Mouse (Mus musculus) CH12F3 (cell line): ENCODE results near the gene Thrb.
"Not testable (repeated sequence)": the region's sequence is repeated elsewhere in the genome, so short reads cannot be mapped to it uniquely, and the experiment has no call there.

Experiments
- in situ Hi-C: fragments of 300-500 bp; cut with MboI; formaldehyde crosslinking; loops from 2 replicates; pipeline ENCODE4 v1.14.3; 2020; ENCODE audit warnings: low sequenced_read_pairs

The Thrb gene

DNA sequence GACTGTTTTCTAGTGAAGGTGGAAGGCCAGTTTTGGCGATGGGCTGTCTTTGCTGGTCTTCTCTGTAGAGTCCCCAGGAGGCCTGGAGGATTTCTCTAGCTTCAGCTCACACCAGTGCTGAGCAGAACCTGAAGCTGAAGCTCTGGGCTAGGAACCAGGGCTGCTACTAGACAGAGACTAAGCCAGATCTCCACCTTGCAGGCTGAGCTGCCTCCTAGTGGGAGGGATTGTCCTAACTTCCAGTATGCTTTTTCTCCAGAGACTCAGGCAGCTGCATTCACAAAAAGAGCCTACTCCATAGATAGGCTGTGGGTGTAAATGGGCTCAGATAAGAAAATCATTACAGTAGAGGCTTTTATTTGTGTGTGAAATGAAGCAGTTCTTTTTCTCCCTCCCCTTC, 267.4 kb downstream of the Thrb start:
- in situ Hi-C loops, result no loop called here

DNA sequence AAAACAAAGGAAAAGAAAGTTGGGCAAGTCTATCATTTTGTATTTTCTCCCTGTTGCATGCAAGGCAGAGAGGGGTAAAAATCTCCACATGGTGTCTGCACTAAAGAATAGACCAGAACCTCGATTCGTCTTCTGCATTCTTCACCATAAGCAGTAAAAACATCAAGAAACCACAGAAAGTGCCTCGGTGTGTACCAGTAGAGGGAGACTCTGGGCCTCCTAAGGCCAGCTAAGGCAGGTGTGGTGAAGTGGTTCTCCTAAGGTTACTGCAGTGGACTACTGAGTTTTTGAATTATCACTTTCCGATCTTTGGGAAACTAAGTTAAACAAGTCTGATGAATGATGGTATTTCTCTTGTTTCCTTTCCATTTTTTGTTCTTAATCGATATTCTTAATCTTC, 269.5 kb downstream of the Thrb start:
- in situ Hi-C loops, result no loop called here

DNA sequence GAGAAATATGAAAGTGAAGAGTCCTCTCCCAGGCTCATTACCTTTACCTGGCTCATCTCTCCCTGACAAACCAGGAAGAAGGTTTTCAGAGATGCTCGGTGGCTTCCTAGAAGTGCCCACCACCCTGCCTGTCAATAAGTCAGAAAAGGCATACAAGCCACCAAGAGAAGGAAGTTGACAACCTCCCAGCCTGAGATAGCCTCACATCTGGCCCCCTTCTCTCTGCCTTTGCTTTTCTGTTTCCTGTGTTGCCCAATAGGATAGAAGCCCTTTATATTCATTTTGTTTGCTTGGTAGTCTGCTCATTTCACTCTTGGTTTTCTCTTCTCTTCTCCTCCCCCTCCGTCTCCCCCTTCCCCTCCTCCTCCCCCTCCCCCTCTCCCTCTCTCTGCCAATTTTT, 273.4 kb downstream of the Thrb start:
- in situ Hi-C loops, result no loop called here

DNA sequence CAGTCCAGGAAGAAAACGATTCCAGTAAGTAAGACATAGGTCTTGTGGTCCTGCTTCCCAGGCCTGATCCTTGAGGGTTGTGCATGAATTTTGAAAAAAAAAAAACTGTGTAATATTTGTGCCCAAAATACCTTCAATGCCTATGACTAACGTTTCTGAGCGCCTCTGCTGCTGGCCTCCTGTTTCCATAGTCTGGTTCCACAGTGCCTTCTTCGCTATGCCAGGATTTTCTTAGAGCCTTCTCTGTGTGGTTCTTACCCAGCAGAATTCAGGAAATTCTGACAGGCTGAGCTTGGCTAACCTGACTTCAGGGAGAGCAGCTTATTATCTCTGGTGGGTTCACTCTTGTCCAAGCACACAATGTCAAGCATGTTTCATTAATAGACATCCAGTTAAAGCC, 274.7 kb downstream of the Thrb start:
- in situ Hi-C loops, result not testable (repeated sequence)

DNA sequence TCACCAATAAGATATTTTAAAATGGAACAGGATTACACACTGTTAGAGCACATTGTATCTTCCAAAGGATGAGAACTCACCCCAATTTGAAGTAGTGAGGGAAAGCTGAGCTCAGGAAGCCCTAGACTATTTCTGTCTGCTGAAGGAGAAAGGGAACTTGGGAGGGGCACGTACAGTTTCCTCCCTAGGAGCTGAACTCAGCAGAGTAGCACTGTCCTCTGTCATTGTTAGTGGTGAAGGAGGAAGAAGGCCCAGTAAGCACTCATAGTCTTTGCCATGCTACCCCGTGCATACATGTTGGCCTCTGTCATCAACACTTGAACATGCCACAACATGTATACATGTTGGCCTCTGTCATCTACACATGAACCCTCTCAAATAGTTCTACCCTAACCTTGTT, 294.0 kb downstream of the Thrb start:
- in situ Hi-C loops, result loop anchor here (25.0 kb wide), 1 partner anchor 542 kb away; no protein-coding TSS in a partner anchor

DNA sequence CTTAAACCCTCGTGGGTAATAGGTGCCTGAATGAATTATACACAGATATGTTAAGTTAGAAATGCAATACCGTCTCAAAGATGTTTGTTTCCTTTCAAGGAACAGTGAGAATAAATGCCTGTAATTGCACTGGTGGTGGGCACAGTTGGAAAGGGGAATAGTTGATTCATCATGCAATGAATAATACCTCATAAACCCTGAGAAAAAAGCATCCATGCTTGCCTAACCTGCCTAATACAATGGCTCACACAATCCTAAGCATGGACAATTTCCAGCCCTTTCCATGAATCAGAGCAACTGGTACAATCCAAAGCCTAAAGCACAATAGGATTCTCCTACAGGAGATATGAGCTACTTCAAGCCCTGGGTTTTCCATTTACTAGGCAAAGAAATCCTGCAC, 299.8 kb downstream of the Thrb start:
- in situ Hi-C loops, result loop anchor here (25.0 kb wide), 1 partner anchor 548 kb away; no protein-coding TSS in a partner anchor

DNA sequence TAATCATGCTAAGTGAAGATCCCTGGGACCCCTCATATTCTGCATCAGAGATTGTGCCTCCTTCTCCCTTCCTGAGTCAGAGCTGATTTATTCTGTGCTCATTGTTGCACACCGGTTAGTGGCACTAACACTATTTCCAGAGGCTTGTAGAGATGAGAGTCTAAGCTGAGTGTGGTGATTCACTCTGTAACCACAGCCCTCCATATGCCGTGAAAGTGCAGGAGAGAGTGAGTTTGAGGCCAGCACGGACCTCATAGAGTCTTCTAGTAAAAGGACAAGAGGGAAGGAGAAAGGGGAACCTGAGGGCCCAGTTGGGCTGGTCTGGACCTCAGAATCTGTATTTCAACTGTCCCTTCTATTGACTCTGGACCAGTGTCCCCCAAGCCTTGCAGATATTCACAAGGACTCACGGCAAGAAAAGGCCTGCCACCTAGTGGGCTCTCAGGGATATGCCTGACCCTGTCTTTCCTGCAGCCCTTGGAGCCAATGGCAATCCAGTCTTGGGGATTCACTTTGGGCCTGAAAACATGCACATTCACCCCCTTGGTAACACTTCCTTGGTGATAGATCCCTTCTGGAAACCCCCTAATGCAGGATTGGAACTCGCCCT, 307.2 kb downstream of the Thrb start:
- in situ Hi-C loops, result loop anchor here (25.0 kb wide), 1 partner anchor 555 kb away; no protein-coding TSS in a partner anchor

DNA sequence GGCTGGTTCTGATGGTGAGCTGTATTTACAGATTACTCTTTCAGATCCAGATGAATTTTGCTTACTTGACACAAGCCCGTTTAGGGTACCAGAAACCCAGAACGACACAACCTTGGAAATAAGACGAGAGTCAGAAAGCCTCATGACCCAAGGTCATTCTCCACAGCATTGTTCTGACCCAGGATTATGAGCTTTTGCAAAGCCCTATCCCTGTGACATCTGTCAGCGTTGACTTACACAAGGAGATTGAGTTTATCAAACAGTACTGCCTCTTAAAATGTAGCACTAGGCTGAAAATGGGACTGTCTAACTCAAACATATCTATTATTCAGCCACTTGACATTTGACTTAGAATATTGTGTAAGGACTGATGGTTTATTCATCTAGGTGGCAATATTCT, 312.1 kb downstream of the Thrb start:
- in situ Hi-C loops, result loop anchor here (25.0 kb wide), 1 partner anchor 560 kb away; no protein-coding TSS in a partner anchor

DNA sequence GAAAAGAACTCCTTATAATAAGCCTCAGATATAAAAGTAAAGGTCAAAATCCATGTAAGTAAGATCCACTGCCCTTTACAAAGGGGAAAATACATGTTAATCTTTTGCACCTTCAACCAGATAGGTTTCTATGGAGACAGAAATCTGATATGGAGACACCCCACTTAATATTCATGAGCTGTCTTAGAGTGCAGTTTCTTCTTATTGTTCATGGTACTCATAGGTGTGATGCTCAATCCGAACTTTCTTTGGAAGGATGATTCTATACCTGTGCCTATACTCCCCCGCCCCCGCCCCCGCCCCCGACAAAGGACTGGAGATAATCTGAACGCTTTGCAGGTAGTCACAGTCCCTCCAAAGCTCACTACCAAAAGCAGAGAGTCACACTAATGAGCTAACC, 312.6 kb downstream of the Thrb start:
- in situ Hi-C loops, result loop anchor here (25.0 kb wide), 1 partner anchor 560 kb away; no protein-coding TSS in a partner anchor

DNA sequence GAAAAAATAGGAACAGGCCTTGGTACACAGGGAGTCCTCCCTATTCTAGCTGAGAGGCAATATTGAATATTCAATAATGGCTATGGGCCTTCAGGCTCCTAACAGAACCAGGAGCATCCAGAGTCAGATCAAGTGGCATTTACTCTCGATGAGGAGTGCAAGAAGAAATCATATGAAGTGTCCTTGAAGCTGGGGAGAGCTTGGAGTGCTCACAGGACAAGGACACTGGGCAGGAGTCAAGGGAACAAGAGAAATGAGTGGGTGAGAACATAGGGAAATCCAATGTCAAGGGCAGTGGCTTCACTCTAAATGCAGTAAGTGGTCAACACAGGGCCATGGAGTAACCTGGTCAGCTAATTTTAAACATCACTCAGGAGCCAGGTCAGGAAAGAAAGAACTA, 315.7 kb downstream of the Thrb start:
- in situ Hi-C loops, result no loop called here

DNA sequence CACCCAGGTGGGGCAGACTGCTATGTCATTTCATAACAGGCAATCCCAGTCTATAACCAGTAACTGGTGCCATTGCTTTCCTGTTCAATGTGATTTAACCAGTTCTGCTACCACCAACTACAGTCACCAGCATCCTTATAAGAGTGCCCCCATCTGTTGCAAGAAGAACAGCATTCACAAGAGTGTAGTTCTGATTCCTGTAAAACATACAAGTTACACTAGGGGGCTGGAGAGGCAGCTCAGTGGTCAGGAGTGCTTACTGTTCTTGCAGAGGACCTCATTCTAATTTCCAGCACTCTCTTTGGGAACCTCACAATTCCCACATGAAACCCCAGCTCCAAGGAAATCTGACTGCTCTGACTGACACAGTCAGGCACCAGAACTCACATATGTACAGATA, 318.2 kb downstream of the Thrb start:
- in situ Hi-C loops, result no loop called here

DNA sequence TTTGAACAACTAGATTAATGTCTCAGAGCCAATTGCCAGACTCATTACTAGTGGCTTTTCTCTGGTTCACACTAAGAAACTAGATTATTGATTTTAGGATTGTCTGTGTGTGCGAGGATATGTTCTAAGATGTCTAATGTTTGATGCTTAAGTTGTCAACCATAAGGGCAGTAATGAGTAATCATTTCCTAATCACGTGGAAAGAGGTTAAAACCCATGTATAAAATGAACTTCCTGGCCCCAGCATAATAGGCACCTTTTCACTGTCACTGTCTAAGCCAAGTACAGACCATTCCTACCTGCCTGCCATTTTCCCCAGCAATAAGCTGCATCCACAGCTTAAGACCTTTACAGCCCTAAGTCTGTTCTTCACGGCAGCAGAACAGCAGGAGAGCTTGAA, 321.2 kb downstream of the Thrb start:
- in situ Hi-C loops, result no loop called here

DNA sequence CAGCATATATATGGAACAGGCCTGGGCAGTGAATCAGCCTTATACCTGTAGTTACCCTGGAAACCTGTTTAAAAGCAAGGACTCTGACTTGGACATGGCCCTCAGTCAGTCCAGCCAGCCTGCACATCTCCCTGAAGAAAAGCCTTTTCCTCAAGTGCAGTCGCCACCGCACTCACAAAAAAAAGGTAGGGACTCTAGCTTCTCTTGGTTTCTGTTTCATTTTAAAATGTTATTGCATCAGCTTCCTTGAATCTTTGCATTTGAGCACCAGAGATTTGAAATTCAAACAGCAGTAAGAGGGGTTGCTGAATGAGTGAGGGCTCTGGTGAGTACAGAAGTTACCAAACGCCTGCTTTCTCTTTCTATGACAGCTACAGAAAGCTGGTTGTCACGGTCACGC, 322.0 kb downstream of the Thrb start:
- in situ Hi-C loops, result no loop called here

DNA sequence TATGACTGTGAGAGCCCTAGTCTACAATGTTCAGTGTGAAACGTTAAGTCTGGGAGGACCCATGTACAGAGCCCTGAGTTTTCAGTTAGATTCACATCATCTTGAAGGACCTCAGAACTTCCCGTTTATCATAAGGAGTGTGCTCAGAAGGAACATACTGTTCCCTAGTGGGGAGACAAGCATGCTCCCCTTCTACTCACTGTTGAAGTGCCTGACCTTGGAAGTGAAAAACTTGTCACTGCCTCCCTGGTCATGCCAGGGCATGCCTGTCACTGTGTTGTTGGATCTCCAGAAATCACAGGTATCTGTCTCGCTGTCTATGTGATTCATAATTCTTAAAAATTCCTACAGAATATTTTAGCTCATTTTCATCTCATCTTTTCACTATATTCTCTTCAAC, 323.3 kb downstream of the Thrb start:
- in situ Hi-C loops, result no loop called here

DNA sequence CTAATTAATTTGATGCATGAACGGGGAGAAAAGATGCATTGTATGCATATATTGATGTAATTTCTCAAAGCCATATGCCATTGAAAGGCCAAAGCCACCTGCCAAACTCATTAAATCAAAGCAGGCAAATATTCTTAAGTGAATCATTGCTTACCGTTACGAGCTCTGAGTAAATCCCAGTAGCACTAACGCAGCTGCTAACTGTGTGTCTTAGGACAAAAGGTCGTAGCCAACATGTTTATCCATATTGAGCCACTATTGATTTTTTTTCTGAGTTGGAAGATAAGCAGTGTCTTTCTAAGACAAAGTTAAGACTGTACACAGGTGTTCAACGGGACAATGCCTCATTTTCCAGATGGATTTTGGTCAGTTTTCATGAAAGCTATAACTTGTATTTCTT, 323.8 kb downstream of the Thrb start:
- in situ Hi-C loops, result no loop called here

DNA sequence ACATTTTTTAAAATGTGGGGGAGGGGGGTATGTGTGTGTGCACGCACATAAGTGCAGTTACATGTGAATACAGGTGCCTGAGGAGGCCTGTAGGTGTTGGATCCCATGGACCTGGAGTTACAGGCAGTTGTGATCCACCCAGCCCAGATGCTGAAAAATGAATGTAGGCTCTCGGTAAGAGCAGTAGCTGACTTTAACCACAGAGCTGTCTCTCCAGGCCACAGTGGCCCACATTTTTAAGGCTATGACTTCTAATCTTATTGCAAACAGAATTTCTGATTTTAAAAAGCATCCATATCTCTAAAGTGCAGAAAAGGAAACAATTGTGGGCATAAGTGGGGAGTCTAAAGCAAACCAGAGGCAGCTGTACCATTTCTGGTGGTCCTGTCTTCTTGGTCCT, 328.5 kb downstream of the Thrb start:
- in situ Hi-C loops, result no loop called here

DNA sequence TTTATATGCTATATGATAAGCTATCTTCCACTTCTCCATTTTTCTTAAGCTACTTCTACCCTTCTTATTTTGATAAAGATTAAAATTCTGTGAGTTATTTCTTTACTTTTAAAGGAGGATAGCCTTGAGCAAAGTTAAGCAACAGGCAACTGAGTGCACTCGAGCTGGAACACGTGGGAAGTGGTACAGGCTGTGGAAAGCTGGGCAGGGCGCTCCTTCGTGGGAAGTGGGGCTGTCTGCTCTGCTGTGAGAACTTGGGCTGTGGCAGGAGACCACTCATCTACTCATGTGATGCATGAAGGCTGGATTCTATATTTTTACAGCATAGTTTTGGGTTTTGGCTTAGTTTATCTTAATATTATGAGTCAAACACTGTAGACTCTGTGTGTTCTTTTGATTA, 329.1 kb downstream of the Thrb start:
- in situ Hi-C loops, result no loop called here

DNA sequence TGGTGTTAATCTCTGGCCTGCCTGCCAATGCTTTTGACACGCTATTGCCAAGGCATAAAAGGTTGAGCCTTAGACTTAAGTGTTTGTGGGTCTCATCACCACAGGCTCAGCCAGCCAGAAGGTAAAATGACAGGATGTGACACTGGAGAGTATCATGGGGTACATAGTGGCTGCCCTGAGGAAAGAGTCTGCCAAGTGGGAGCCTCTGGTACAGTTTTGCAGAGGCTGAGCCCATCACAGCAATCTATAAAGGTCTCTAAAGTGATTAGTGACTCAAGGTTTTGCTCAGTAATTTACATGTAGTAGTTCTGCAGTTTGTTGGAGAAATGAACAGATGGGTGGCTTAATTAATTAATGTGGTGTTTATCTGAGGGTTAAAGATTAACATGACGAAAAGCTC, 330.1 kb downstream of the Thrb start:
- in situ Hi-C loops, result no loop called here

DNA sequence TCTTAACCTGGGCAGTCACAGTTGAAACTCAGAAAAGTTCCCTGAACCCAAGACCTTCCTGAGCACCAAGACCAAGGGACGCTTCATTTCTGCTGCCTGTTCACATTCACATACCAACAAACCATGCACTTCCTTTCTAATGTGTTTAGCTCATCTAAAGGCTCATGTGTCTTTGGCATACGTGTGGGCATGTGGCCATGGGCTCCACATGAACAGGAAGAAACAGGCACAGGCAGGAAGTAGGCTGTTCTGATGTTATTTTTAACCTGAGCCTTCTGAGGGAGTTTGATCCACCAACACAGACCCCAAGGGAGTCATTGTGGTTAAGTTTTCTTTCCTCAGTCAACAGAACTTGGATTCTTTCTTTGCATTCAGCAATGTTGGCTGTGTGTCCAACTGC, 341.8 kb downstream of the Thrb start:
- in situ Hi-C loops, result no loop called here

DNA sequence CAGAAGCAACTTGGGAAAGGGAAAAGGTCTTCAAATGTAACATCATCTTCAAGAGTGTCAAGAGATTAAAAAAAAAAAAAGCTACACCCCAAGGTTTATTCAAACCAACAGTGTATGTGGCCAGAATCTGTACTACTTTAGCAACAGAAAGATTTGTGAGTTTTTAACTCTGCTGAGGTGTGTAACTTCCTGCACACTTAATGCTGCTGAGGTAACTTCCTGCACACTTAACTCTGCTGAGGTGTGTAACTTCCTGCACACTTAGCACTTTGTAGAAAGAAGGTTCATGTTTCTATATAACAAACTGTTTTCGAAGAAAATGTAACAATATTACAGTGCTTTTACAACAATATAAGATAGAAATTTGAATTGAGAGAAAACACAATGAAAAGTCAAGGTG, 343.6 kb downstream of the Thrb start:
- in situ Hi-C loops, result no loop called here

DNA sequence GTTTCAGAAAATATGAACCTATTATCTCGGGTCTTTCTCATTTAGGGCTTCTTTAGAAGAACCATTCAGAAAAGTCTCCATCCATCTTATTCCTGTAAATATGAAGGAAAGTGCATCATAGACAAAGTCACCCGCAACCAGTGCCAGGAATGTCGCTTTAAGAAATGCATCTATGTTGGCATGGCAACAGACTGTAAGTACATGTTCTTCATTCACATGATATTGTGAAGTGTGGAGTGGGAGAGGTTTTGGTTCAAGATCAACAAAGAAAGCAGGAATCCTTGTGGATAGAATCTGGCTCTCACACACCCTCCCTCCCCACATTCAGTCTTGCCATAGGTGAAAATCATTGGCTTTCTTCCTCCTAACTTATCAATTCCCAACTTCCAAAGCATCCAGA, 348.5 kb downstream of the Thrb start:
- in situ Hi-C loops, result no loop called here

DNA sequence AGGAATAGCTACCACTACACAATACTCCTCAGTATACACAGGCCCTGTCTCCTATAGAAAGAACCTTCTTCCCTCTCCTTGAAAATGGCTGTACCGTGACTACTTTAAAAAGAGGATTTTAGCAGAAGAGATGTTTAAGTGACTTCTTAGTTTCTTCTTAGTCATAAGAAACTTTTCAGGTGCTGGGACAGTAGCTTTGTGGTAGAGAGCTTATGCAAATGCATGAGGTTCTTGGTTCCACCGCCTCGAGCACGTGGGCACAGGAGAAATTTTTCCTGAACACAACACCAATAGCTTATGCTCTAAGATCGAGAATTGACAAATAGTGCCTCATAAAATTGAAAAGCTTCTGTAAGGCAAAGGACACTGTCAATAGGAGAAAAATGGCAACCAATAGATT, 356.5 kb downstream of the Thrb start:
- in situ Hi-C loops, result no loop called here

DNA sequence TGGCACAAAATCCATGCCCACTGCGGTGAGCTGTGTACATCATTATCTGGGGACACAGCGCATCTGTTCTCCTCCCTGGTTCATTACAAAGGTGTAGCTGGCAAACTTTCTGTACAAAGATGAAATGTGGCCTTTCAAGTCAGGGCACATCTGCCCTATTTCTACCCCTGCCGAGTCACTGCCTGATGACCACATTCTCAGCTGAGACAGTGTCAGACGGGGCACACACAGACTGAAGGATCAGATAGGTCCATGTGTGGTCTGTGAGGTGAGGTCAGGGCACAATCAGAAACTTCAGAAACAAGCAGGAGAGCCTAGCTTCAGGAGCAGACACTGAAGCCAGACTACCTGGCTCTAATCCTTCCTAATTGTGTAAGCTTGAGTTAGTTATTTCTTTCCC, 360.1 kb downstream of the Thrb start:
- in situ Hi-C loops, result no loop called here
